Mouse (Mus musculus) forebrain, embryonic 16.5 days (tissue): Measurements from ENCODE around the gene Nelfe. TPM values are rescaled to one million over a fixed set of nuclear protein-coding genes. Genes with fewer than 3 reads are reported as not detected.
"Not testable (repeated sequence)": the region's sequence is repeated elsewhere in the genome, so short reads cannot be mapped to it uniquely, and the experiment has no call there.

ENCODE experiments used
- ATAC-seq: fragments of 200-750 bp; cut with Nextera tagmentation; 2 replicates; pipeline ENCODE4 v1.8.0; 2017; ENCODE audit warnings: mild to moderate bottlenecking, moderate library complexity
- H3K27ac ChIP-seq: fragments of 300-500 bp; sonication (generic); 2 replicates; pipeline ENCODE4 v1.5.1; 2014; ENCODE audit warnings: low read length, control low read depth
- H3K27me3 ChIP-seq: fragments of 300-500 bp; sonication (generic); replicated peaks from 2 replicates; pipeline ENCODE4 v1.6.1; 2014; ENCODE audit warnings: low read length; ENCODE audit not compliant: control insufficient read depth, insufficient read depth
- H3K36me3 ChIP-seq: fragments of 300-500 bp; sonication (generic); 2 replicates; pipeline ENCODE4 v1.6.1; 2014; ENCODE audit not compliant: control insufficient read depth, insufficient read depth
- H3K4me1 ChIP-seq: fragments of 300-500 bp; sonication (generic); replicated peaks from 2 replicates; pipeline ENCODE4 v1.6.1; 2014; ENCODE audit warnings: low read length; ENCODE audit not compliant: control insufficient read depth, insufficient read depth
- H3K4me2 ChIP-seq: fragments of 300-500 bp; sonication (generic); 2 replicates; pipeline ENCODE4 v1.6.1; 2014; ENCODE audit warnings: mild to moderate bottlenecking, low read length, control low read depth
- H3K4me3 ChIP-seq: fragments of 300-500 bp; sonication (generic); replicated peaks from 2 replicates; pipeline ENCODE4 v1.5.1; 2014; ENCODE audit warnings: mild to moderate bottlenecking, low read length, control low read depth
- H3K9ac ChIP-seq: fragments of 300-500 bp; sonication (generic); replicated peaks from 2 replicates; pipeline ENCODE4 v1.6.1; 2014; ENCODE audit warnings: low read depth, low read length, control low read depth
- H3K9me3 ChIP-seq: fragments of 300-500 bp; sonication (generic); 2 replicates; pipeline ENCODE4 v1.6.1; 2016; ENCODE audit warnings: low read length; ENCODE audit not compliant: control insufficient read depth
- WGBS: fragments of 180-500 bp; shearing (Covaris S2); extraction: QIAGEN DNeasy Blood & Tissue Kit; methylation state at CpG from one replicate; pipeline ENCODE4 v1.1.7; 2014; 5-methylcytosine and 5-hydroxymethylcytosine counted together
- polyA plus RNA-seq: library from polyadenylated mRNA; unstranded; fragments of >200 nt; fragmentation: Nextera tagmentation; extraction: Ambion mirVana; gene quantifications from 2 replicates; pipeline ENCODE4 v1.2.1, GENCODE M21; 2015

The Nelfe gene
- 87.5 and 97.7 TPM in 2 replicates for polyA plus RNA-seq

DNA sequence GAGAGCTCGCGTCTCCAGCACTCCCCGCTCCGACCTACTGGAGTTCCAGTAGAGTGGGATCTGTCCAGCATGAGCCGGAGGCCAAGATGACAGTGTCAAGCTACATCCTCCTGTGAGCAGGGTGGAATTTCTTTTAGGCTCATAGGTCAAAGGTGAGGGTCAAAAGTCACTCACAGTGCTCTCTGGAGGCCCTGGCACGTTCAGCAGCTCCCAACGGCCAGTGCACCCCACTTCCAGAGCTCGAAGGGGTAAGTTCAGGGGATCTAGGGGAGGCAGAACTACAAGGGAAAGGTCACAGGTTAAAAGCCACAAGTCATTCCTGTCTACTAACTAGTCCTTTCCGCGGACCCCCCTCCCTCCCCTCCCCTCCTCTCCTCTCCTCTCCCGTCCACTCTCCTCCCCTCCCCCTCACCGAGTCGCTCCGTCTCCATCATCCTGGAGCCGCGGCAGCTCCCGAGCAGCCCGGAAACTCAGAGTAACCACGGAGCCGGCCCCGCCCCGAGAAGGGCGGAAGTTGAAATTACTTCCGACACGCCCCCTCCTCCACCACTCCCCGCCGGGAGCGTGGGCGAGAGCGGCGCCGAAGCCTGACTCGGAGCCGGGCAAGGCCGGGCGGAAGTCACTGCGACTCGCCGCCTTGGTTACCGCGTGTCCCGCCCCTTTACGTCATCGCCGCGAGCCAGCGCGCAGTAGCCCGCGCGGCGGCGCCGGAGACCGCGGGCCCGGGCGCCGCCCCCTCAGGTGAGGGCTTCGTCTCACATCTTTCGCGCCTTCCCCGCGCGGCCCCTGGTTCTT is at the start of gene Nelfe, which contains the start of gene Skiv2l:
Nelfe (plus strand) TSS at position 670 of the 795 bp plus-strand sequence.
Skiv2l (minus strand) TSS at position 489 of the 795 bp plus-strand sequence.
- Histone ChIP-seq H3K4me2 (peak within 1 kb of the TSS; percentile 95), H3K27me3 (no peaks in the 10 kb centered on the region), H3K9me3 (no peaks in the 10 kb centered on the region), H3K4me3 (peak within 1 kb of the TSS; percentile 90), H3K9ac (peak within 1 kb of the TSS; percentile 79), H3K36me3 (peaks cover 16% of the 10 kb centered on the region; the same call in 1 of the 2 replicates), H3K4me1 (peaks cover 18% of the 10 kb centered on the region), H3K27ac (0 out of 2 replicates have a peak within 1 kb of the TSS, but pooled peaks have one; percentile 30)
- ATAC-seq = peak; percentile 98
- under 1% methylated on average over 64 of the region's 65 CpGs for WGBS

DNA sequence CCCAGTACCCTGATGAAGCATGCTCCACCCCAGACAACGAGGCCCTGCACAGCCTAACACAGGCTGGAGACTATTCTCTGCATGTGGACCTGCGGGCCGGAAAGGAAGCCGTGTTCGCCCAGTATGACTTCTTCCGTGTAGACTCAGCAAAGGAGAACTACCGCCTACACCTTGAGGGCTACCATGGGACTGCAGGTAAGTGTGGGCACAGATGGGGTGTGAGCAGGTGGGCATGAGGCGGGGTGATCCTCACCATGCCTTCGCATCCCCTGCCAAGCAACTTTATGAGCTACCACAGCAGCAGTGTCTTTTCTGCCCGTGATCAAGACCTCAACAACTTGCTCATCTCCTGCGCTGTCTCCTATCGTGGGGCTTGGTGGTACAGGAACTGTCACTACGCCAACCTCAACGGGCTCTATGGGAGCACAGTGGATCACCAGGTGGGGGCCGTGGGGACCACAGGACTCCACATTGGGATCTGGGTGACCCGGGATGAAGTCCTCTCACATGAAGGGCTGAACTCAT is 49.3 kb upstream of the Nelfe start:
- not testable (repeated sequence) for H3K27me3 ChIP-seq, H3K4me1 ChIP-seq, H3K36me3 ChIP-seq, H3K9ac ChIP-seq, H3K27ac ChIP-seq, H3K4me3 ChIP-seq, H3K9me3 ChIP-seq, H3K4me2 ChIP-seq, ATAC-seq
- WGBS = 94% methylated on average over 16 of the region's 16 CpGs

DNA sequence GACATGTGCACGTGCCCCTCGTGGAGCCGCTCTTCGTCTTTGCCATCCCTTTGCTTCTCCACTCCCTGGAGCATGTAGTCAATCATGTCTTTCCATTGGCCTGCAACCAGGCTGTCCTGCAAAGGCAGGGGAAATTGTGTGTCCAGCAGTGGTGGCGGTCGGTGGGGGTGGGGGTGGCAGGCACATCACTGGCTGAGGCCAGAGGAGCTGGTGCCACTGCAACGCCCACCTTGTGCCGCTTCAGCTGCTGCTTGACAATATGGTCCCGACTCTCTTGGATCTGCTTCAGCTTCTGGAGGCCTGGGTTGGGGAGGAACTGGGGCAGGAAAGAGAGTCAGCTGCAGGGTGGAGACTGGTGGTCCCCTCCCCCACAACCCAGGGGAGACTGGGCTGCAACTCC is 47.4 kb upstream of the Nelfe start:
- not testable (repeated sequence) for H3K4me2 ChIP-seq, H3K36me3 ChIP-seq, H3K4me1 ChIP-seq, ATAC-seq, H3K4me3 ChIP-seq, H3K27ac ChIP-seq, H3K27me3 ChIP-seq, H3K9ac ChIP-seq, H3K9me3 ChIP-seq
- 87% methylated on average over 9 of the region's 9 CpGs for WGBS

DNA sequence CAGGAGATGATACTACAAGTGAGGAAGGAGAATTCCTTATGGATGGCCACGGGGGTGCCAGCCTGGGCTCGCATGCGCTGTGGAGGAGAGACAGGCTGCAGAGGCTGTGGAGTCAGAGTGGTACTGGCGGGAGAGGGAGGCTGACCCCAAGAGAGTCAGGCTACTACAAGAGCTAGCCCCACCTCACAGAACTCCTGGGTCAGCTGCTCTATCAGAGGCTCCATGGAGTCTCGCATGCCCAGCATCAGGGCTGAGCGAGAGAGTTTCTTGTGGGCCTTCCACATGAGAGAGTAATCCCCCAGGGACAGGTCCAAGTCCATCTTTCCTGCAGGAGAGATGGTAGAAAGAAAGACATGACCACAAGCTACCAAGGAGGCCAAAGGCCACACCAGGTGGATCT is 46.8 kb upstream of the Nelfe start:
- 94% methylated on average over 6 of the region's 6 CpGs for WGBS

DNA sequence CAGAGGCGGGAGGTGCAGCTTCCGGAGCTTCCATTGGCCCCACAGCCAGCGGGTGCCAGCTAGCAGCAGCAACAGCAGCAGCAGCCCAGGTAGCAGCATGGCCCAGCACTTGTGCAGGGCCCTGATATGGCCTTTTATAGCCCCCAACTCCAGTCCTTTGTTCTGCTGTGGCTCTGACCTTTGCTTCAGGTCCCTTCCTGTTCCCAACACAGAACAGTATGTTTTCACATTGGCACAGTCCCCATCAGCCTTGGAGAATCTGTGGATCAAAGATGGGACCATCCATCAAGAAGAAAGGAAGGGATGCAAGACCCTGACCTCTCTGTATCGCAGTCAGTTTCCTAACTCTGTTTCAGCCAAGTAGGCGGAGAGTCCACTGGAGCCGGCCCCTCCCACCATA is 45.9 kb upstream of the Nelfe start, which contains the start of gene Cyp21a1:
Cyp21a1 (minus strand) TSS at position 261 of the 400 bp plus-strand sequence.
- H3K27ac ChIP-seq, ATAC-seq, H3K27me3 ChIP-seq, H3K4me2 ChIP-seq, H3K4me3 ChIP-seq, H3K9me3 ChIP-seq, H3K4me1 ChIP-seq, H3K9ac ChIP-seq, H3K36me3 ChIP-seq: not testable (repeated sequence)
- WGBS = 98% methylated on average over 4 of the region's 6 CpGs

More for the DNA sequence above, 46.8 kb upstream of the Nelfe start:
- H3K4me2 ChIP-seq, ATAC-seq, H3K9ac ChIP-seq, H3K9me3 ChIP-seq, H3K27ac ChIP-seq, H3K36me3 ChIP-seq, H3K4me3 ChIP-seq, H3K4me1 ChIP-seq, H3K27me3 ChIP-seq: not testable (repeated sequence)

DNA sequence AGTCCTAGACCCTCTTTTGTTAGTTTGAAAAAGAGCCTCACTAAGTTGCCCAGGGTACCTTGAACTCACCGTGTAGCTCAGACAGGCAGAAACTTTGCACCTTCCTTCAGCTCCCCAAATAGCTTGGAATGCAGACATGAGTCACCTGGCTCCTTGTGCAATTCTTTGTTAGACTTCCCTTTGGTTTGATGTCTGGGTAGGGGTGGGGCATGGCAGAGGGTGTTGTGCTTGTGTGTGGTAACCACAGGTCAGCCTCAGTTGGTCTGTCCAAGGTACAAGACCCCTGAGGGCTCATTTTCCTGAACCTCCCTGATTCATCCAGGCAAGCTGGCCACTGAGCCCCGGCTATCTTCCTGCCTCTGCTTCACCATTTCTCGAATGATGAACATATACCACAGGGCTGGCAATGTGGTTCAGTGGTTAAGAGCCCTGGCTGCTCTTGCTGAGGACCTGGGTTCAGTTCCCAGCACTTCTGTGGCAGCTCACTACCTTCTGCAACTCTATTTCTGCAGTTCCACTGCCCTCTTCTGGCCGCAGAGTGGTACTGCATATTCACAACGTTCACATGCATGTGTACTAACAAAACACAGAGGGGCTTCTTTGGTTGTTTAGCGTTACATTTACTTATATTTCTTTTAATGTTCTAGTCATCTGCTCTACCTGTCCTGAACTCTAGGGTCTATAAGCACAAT is 45.2 kb upstream of the Nelfe start:
- WGBS = 76% methylated on average over 6 of the region's 6 CpGs
- H3K4me2 ChIP-seq = no peak overlapping the region
- H3K9ac ChIP-seq = no peak overlapping the region
- H3K27ac ChIP-seq = no peak overlapping the region
- no peaks in the 10 kb centered on the region for H3K36me3 ChIP-seq
- H3K27me3 ChIP-seq = no peaks in the 10 kb centered on the region
- no peaks in the 10 kb centered on the region for H3K4me1 ChIP-seq
- H3K4me3 ChIP-seq = no peak overlapping the region
- no peak for ATAC-seq
- no peaks in the 10 kb centered on the region; the same call in 1 of the 2 replicates for H3K9me3 ChIP-seq

DNA sequence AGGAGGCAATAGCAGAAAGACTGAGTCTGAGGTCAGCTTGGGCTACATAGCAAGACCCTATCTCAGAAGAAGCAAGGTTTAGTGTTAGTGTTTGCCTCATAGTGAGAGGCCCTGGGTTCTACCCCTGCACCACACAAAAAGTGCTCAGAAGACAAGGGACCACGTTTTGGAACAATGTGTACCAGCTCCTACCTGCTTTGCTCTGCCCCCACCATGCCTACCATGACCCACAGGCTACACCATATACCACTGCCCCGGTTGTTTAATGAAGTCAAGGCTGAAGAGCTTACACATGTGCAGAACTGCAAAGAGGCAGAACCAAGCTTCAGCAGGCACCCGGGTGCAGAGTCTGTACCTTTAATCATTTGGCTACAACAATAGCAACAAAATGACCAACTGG is 43.0 kb upstream of the Nelfe start:
- Histone ChIP-seq H3K9me3 (no peaks in the 10 kb centered on the region; the same call in 1 of the 2 replicates), H3K27me3 (no peaks in the 10 kb centered on the region), H3K9ac (no peak overlapping the region), H3K36me3 (no peaks in the 10 kb centered on the region), H3K4me3 (no peak overlapping the region), H3K4me1 (no peaks in the 10 kb centered on the region), H3K27ac (no peak overlapping the region), H3K4me2 (no peak overlapping the region)
- ATAC-seq = no peak
- WGBS = 62% methylated on average over 3 of the region's 3 CpGs

DNA sequence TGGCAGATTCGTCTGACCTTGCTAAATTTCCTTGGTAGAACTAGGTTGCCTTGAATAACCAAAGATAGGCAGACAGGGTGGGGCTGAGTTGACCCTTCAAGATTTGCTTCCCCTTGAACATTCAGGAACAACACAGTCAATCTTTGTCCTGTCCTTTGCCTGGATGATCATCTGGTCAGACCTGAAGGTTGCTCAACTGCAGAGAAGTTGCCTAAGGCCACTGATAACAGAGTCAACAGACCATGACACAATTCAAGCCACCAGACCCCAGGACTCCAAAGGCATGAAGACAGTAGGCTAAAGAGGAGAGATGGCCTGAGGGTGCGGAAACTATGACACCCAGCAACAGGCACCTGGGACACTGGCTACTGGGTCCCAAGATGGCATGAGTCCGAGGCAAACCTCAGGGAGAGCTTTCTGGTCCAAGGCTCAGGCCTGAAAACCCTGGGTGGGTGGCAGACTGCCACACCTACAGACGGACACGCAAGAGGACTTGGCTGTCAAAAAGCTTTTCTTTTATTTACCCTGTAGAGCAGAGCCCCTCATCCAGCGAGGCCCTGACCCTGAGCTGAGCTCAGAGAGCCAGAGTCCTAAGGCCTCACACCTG is 41.5 kb upstream of the Nelfe start:
- no peak overlapping the region for H3K4me2 ChIP-seq
- no peak overlapping the region for H3K9ac ChIP-seq
- no peaks in the 10 kb centered on the region for H3K36me3 ChIP-seq
- H3K4me1 ChIP-seq = no peaks in the 10 kb centered on the region
- WGBS = 85% methylated on average over 6 of the region's 6 CpGs
- H3K9me3 ChIP-seq = no peaks in the 10 kb centered on the region; the same call in 1 of the 2 replicates
- no peak overlapping the region for H3K4me3 ChIP-seq
- H3K27me3 ChIP-seq = no peaks in the 10 kb centered on the region
- no peak for ATAC-seq
- H3K27ac ChIP-seq = no peak overlapping the region

DNA sequence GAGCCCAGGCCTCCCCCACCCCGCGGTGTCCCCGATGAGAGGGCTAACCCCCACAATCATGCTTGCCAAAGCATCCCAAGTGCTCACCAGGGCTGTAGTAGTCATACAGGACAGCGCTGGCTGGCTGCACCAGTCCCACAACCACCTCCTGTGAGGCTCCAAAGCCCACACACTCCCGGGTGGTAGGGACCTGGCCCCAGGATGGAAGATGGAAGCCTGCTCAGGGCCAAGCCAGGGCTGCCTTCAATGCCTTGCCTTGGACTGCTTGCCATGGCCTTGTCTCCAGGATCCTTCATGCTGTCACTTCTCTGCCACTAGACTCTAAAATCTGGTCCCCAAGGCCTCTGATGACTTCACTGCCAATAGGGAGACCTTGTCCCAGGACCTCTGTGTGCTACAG is 39.8 kb upstream of the Nelfe start:
- H3K36me3 ChIP-seq, H3K4me2 ChIP-seq, H3K27me3 ChIP-seq, ATAC-seq, H3K4me3 ChIP-seq, H3K9me3 ChIP-seq, H3K9ac ChIP-seq, H3K27ac ChIP-seq, H3K4me1 ChIP-seq: not testable (repeated sequence)
- WGBS = 94% methylated on average over 5 of the region's 5 CpGs
